Mouse (Mus musculus): Measurements from ENCODE around the gene Mepe. TPM values are rescaled to one million over a fixed set of nuclear protein-coding genes. Genes with fewer than 3 reads are reported as not detected.

Mepe gene
- polyA plus RNA-seq (2017; shearing (Covaris generic)), result not detected

GRCm38 (mm10) chr5:104325029-104325428 lies at the start of gene Mepe:
Gene Mepe, plus strand, starts transcription at chr5:104325329.

GRCm38 (mm10) chr5:104298994-104299393 lies 26.1 kb upstream of the Mepe start, which contains the start of gene Ibsp:
Gene Ibsp, plus strand, starts transcription at chr5:104299171.

Other genes starting within 250 kb of the Mepe start
- gene Gm17660, start 247.7 kb upstream of the Mepe start, polyA plus RNA-seq (2017; shearing (Covaris generic)), result not detected
- gene Sparcl1, start 211.6 kb upstream of the Mepe start, polyA plus RNA-seq (2017; shearing (Covaris generic)), result under 1 TPM; 0.34 to 0.56 TPM
- gene Dspp, start 154.6 kb upstream of the Mepe start, polyA plus RNA-seq (2017; shearing (Covaris generic)), result not detected
- not detected for gene Dmp1, start 122.7 kb upstream of the Mepe start, polyA plus RNA-seq (2017; shearing (Covaris generic))
- gene Ibsp, start 26.2 kb upstream of the Mepe start, polyA plus RNA-seq (2017; shearing (Covaris generic)), result under 1 TPM; 0.07 to 0.94 TPM
- under 1 TPM; 0.48 to 0.49 TPM for gene Spp1, start 109.8 kb downstream of the Mepe start, polyA plus RNA-seq (2017; shearing (Covaris generic))
- 1 to 10 TPM in 1 of 2 experiments, under 1 TPM in 1; 0.16 to 2.0 TPM for gene Pkd2, start 134.1 kb downstream of the Mepe start, polyA plus RNA-seq (2017; shearing (Covaris generic))
- gene BC005561, start 183.0 kb downstream of the Mepe start, polyA plus RNA-seq (2017; shearing (Covaris generic)), result 10 to 100 TPM in 1 of 2 experiments, 1 to 10 TPM in 1; 9.6 to 16.2 TPM

Data from inflammation-experienced regulatory T-cells (primary cell).